Mouse (Mus musculus): ENCODE results near the gene Cfap43. TPM values are rescaled to one million over a fixed set of nuclear protein-coding genes. Genes with fewer than 3 reads are reported as not detected.

The Cfap43 gene
- polyA plus RNA-seq, 1 experiment from 2014 or later = 1.4 TPM

DNA sequence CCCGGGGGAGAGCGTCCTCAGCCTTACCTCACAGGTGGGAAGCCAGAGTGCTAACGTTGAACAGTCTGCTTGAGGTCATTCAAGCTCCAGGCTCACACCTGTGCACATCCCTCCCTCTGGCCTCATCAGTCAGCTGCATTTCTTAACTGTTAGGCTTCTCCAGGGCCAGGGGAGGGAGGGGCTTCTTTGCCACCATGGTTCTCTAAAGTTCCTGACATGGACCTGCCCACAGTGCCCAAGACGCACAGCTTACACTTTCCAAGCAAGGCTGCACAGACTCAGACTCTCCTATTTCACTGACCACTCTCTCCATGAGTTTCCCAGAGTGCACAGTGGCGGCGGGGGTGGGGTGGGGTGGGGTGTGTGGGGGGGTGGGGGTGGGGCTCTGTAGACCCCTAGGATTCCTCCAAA, 10.1 kb downstream of the Cfap43 start:
- H3K4me3 ChIP-seq (ENCODE audit: low read depth, low read length) = peak overlapping the region; percentile 26; the same call in 1 of the 2 replicates
- peaks cover 16% of the 10 kb centered on the region for H3K4me1 ChIP-seq (ENCODE audit: control insufficient read depth, insufficient read depth, low read length)
- ATAC-seq (peak; percentile 57), DNase-seq (ENCODE audit: low spot score) (no peak)
- 16% methylated on average over 6 of the region's 6 CpGs for WGBS
- H3K36me3 ChIP-seq (ENCODE audit: control insufficient read depth, insufficient read depth, low read length) = no peaks in the 10 kb centered on the region
- H3K27me3 ChIP-seq (replicated peaks; ENCODE audit: control insufficient read depth, insufficient read depth, low read length) = no peaks in the 10 kb centered on the region
- H3K27ac ChIP-seq (ENCODE audit: low read depth, low read length) = peak overlapping the region; percentile 92
- peak overlapping the region; percentile 55 for H3K4me2 ChIP-seq (ENCODE audit: low read length)
- peak overlapping the region; percentile 69 for H3K9ac ChIP-seq (ENCODE audit: low read length)
- H3K9me3 ChIP-seq (replicated peaks; ENCODE audit: control insufficient read depth, low read length) = no peaks in the 10 kb centered on the region

GRCm38 (mm10) chr19:47907596-47907995, 11.5 kb downstream of the Cfap43 start:
- 89% methylated on average over 9 of the region's 9 CpGs for WGBS
- Histone ChIP-seq H3K27me3 (replicated peaks; ENCODE audit: control insufficient read depth, insufficient read depth, low read length) (no peaks in the 10 kb centered on the region), H3K4me1 (ENCODE audit: control insufficient read depth, insufficient read depth, low read length) (peaks cover 16% of the 10 kb centered on the region), H3K9me3 (replicated peaks; ENCODE audit: control insufficient read depth, low read length) (no peaks in the 10 kb centered on the region), H3K27ac (ENCODE audit: low read depth, low read length) (no peak overlapping the region), H3K4me2 (ENCODE audit: low read length) (no peak overlapping the region), H3K9ac (ENCODE audit: low read length) (no peak overlapping the region), H3K4me3 (ENCODE audit: low read depth, low read length) (no peak overlapping the region), H3K36me3 (ENCODE audit: control insufficient read depth, insufficient read depth, low read length) (no peaks in the 10 kb centered on the region)
- no peak for ATAC-seq
- DNase-seq (ENCODE audit: low spot score) = no peak

GRCm38 (mm10) chr19:47905603-47906002, 13.5 kb downstream of the Cfap43 start:
- Histone ChIP-seq H3K27ac (ENCODE audit: low read depth, low read length) (no peak overlapping the region), H3K27me3 (replicated peaks; ENCODE audit: control insufficient read depth, insufficient read depth, low read length) (no peaks in the 10 kb centered on the region), H3K4me2 (ENCODE audit: low read length) (no peak overlapping the region), H3K4me1 (ENCODE audit: control insufficient read depth, insufficient read depth, low read length) (peaks cover 16% of the 10 kb centered on the region), H3K36me3 (ENCODE audit: control insufficient read depth, insufficient read depth, low read length) (no peaks in the 10 kb centered on the region), H3K4me3 (ENCODE audit: low read depth, low read length) (no peak overlapping the region), H3K9me3 (replicated peaks; ENCODE audit: control insufficient read depth, low read length) (no peaks in the 10 kb centered on the region), H3K9ac (ENCODE audit: low read length) (no peak overlapping the region)
- no peak for DNase-seq (ENCODE audit: low spot score)
- 84% methylated on average over 5 of the region's 5 CpGs for WGBS
- no peak for ATAC-seq

- H3K4me2 ChIP-seq (ENCODE audit: low read length) = no peak overlapping the region
- no peaks in the 10 kb centered on the region for H3K9me3 ChIP-seq (replicated peaks; ENCODE audit: control insufficient read depth, low read length)
- ATAC-seq = no peak
- no peak overlapping the region for H3K27ac ChIP-seq (ENCODE audit: low read depth, low read length)
- no peak overlapping the region for H3K9ac ChIP-seq (ENCODE audit: low read length)
- no peaks in the 10 kb centered on the region for H3K36me3 ChIP-seq (ENCODE audit: control insufficient read depth, insufficient read depth, low read length)
- H3K4me3 ChIP-seq (ENCODE audit: low read depth, low read length) = no peak overlapping the region
- no peaks in the 10 kb centered on the region for H3K27me3 ChIP-seq (replicated peaks; ENCODE audit: control insufficient read depth, insufficient read depth, low read length)
- no peak for DNase-seq (ENCODE audit: low spot score)
- H3K4me1 ChIP-seq (ENCODE audit: control insufficient read depth, insufficient read depth, low read length) = peaks cover 13% of the 10 kb centered on the region
- 88% methylated on average over 4 of the region's 4 CpGs for WGBS
Observed at GRCm38 (mm10) chr19:47905081-47905480, 14.0 kb downstream of the Cfap43 start.

GRCm38 (mm10) chr19:47903679-47904078, 15.4 kb downstream of the Cfap43 start:
- DNase-seq (ENCODE audit: low spot score) (peak; percentile 51), ATAC-seq (peak; percentile 63)
- Histone ChIP-seq H3K9ac (ENCODE audit: low read length) (no peak overlapping the region), H3K4me1 (ENCODE audit: control insufficient read depth, insufficient read depth, low read length) (peaks cover 2% of the 10 kb centered on the region), H3K27me3 (replicated peaks; ENCODE audit: control insufficient read depth, insufficient read depth, low read length) (no peaks in the 10 kb centered on the region), H3K4me2 (ENCODE audit: low read length) (no peak overlapping the region), H3K4me3 (ENCODE audit: low read depth, low read length) (no peak overlapping the region), H3K36me3 (ENCODE audit: control insufficient read depth, insufficient read depth, low read length) (no peaks in the 10 kb centered on the region), H3K9me3 (replicated peaks; ENCODE audit: control insufficient read depth, low read length) (no peaks in the 10 kb centered on the region), H3K27ac (ENCODE audit: low read depth, low read length) (no peak overlapping the region)
- 54% methylated on average over 4 of the region's 4 CpGs for WGBS

GRCm38 (mm10) chr19:47902316-47903201, 16.5 kb downstream of the Cfap43 start:
- H3K36me3 ChIP-seq (ENCODE audit: control insufficient read depth, insufficient read depth, low read length) = peaks cover 4% of the 10 kb centered on the region; the same call in 1 of the 2 replicates
- DNase-seq (ENCODE audit: low spot score) (no peak), ATAC-seq (no peak)
- no peak overlapping the region for H3K9ac ChIP-seq (ENCODE audit: low read length)
- no peaks in the 10 kb centered on the region for H3K4me1 ChIP-seq (ENCODE audit: control insufficient read depth, insufficient read depth, low read length)
- H3K4me2 ChIP-seq (ENCODE audit: low read length) = no peak overlapping the region
- no peak overlapping the region for H3K27ac ChIP-seq (ENCODE audit: low read depth, low read length)
- H3K4me3 ChIP-seq (ENCODE audit: low read depth, low read length) = no peak overlapping the region
- WGBS = 77% methylated on average over 13 of the region's 13 CpGs
- no peaks in the 10 kb centered on the region for H3K27me3 ChIP-seq (replicated peaks; ENCODE audit: control insufficient read depth, insufficient read depth, low read length)
- H3K9me3 ChIP-seq (replicated peaks; ENCODE audit: control insufficient read depth, low read length) = no peaks in the 10 kb centered on the region

DNA sequence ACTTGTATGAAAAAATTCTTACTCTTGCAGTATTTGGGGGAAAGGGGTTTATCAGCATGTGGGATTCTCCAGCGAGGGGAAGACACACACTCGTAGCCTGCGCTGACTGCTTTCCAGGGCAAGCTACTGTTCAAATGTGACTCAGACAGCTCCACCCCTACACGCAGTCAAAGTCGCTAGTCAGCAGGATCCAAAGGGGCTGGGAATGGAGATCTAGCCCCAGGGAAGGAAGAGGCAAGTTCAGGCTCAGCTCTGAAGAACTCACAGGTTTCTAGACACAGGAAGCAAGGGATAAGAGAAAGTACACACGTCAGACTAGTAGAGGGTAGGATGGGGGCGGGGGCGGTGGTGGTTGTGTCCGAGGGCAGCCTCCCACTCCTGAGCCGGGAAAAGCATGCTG, 18.5 kb downstream of the Cfap43 start:
- Histone ChIP-seq H3K4me3 (ENCODE audit: low read depth, low read length) (no peak overlapping the region), H3K4me1 (ENCODE audit: control insufficient read depth, insufficient read depth, low read length) (no peaks in the 10 kb centered on the region), H3K27me3 (replicated peaks; ENCODE audit: control insufficient read depth, insufficient read depth, low read length) (no peaks in the 10 kb centered on the region), H3K4me2 (ENCODE audit: low read length) (no peak overlapping the region), H3K27ac (ENCODE audit: low read depth, low read length) (no peak overlapping the region), H3K9ac (ENCODE audit: low read length) (no peak overlapping the region), H3K36me3 (ENCODE audit: control insufficient read depth, insufficient read depth, low read length) (peaks cover 24% of the 10 kb centered on the region), H3K9me3 (replicated peaks; ENCODE audit: control insufficient read depth, low read length) (no peaks in the 10 kb centered on the region)
- 84% methylated on average over 10 of the region's 10 CpGs for WGBS
- DNase-seq (ENCODE audit: low spot score) = no peak
- no peak for ATAC-seq

DNA sequence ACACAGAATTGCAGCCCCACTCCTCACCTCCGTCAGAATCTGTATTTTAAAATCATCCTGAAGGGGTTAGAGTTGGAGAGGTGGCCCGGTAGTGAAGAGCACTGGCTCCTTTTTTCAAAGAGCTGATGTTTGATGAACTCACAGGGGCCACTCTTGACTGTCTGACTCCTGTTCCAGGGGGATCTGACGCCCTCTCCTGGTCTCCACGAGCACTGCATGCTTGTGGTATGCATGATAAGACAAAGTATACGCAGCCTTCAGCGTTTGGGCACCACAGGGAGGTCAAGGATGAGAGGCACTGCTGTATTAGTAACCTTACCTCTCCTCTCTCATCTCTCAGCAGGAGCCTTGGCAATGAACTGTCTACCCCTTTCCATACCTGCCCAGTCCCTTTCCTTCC, 19.1 kb downstream of the Cfap43 start:
- Histone ChIP-seq H3K4me3 (ENCODE audit: low read depth, low read length) (no peak overlapping the region), H3K9me3 (replicated peaks; ENCODE audit: control insufficient read depth, low read length) (no peaks in the 10 kb centered on the region), H3K9ac (ENCODE audit: low read length) (no peak overlapping the region), H3K36me3 (ENCODE audit: control insufficient read depth, insufficient read depth, low read length) (peaks cover 29% of the 10 kb centered on the region), H3K27ac (ENCODE audit: low read depth, low read length) (no peak overlapping the region), H3K4me2 (ENCODE audit: low read length) (no peak overlapping the region), H3K27me3 (replicated peaks; ENCODE audit: control insufficient read depth, insufficient read depth, low read length) (no peaks in the 10 kb centered on the region), H3K4me1 (ENCODE audit: control insufficient read depth, insufficient read depth, low read length) (no peaks in the 10 kb centered on the region)
- ATAC-seq (no peak), DNase-seq (ENCODE audit: low spot score) (no peak)
- WGBS = 68% methylated on average over 6 of the region's 6 CpGs

DNA sequence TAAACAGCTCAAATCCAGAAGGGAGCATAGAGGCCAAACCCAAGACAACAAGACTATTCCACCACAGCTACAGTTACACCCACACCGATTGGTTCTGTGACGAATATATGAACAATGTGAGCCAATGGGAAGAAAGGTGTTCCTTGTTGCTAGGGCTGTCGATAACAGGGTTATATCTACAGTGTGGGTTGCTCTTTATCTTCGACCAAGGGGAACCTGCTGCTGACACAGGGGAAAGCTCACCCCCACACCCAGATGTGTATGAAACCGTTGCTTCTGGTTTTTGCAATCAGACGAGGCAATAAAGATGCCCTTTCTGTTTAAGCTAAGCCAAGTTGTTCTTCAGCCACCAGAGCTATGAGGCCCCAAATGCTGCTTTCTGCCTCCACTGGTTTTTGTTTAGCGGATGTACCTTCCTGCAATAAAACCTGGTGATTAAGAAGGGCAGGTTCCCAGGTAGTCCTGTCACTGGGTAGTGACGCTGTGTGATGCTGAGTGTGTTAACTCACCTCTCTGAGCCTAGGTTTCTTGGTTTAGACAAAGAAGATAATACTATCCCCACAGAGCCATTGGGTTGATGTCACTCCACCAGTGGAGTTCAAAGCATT, 20.5 kb downstream of the Cfap43 start:
- no peak overlapping the region for H3K4me3 ChIP-seq (ENCODE audit: low read depth, low read length)
- H3K9me3 ChIP-seq (replicated peaks; ENCODE audit: control insufficient read depth, low read length) = no peaks in the 10 kb centered on the region
- no peak overlapping the region for H3K4me2 ChIP-seq (ENCODE audit: low read length)
- no peaks in the 10 kb centered on the region for H3K27me3 ChIP-seq (replicated peaks; ENCODE audit: control insufficient read depth, insufficient read depth, low read length)
- no peak overlapping the region for H3K9ac ChIP-seq (ENCODE audit: low read length)
- peaks cover 36% of the 10 kb centered on the region for H3K36me3 ChIP-seq (ENCODE audit: control insufficient read depth, insufficient read depth, low read length)
- no peak for ATAC-seq
- no peak for DNase-seq (ENCODE audit: low spot score)
- no peaks in the 10 kb centered on the region for H3K4me1 ChIP-seq (ENCODE audit: control insufficient read depth, insufficient read depth, low read length)
- no peak overlapping the region for H3K27ac ChIP-seq (ENCODE audit: low read depth, low read length)
- 91% methylated on average over 8 of the region's 8 CpGs for WGBS

Measured in forebrain, embryonic 14.5 days (tissue).